Mouse (Mus musculus) MEL-GATA-1-ER (cell line): ENCODE results near the gene Olfr391-ps.

ENCODE experiments used
- DNase-seq: peaks from one replicate; pipeline ENCODE4 v3.0.0-alpha.2; 2012; ENCODE audit warnings: low read depth; ENCODE audit errors: extremely low read depth

The Olfr391-ps gene

DNA sequence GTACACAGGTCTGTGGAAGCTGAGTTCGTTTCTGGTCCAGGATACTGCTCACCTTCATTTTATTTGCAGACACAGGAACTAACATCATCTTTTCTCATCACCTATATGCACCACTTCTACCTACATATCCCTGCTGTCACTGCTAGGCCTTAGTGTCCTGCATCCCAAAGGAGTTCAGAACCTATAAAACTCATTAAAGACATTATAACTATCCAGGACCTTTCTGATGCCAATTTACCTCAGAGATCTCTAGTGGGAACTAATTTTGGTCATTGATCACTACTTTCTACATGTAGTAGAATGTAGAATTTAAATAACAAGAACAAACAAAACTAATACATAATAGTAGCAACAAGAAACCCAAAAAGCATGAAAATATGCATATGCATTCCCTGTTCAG, at the start of gene Olfr391-ps:
Gene Olfr391-ps (minus strand): TSS at position 101 of the 400 bp plus-strand sequence.
- no peak for DNase-seq

DNA sequence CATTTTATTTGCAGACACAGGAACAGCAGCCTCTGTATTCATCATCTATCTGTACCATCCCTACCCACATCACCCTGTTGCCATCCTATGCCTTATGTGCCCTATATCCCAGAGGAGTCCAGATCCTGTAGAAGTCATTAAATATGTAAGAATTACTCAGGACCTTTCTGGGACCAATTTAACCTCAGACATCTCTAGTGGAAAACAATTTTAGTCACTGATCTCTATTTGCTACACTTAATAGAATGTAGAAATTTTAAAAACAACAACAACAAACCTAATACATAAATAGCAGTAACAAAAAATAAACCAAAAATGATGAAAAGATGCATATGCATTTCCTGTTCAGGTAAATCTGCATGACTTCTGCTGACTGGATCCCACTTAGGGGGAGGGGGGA, 48.5 kb upstream of the Olfr391-ps start, which contains the start of gene Olfr393:
Gene Olfr393 (minus strand): TSS at position 101 of the 400 bp plus-strand sequence.
- DNase-seq: no peak

DNA sequence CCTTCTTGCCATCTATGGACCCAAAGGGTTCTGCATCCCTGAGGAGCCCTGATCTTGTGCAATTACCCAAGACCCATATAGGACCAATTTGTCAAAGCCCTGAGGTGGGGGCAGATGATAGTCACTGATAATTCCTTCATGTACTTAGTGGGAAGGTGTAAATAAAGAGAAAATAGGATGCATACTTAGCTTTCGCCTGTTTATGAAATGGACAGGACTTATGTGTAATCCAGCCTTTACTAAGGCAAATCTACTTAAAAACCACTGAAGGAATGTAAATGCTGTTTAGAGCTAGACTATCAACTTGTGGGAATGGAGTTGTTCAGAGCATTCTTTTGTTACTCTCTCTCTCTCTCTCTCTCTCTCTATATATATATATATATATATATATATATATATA, 14.1 kb upstream of the Olfr391-ps start, which contains the start of gene Olfr392:
Gene Olfr392 (minus strand): TSS at position 101 of the 400 bp plus-strand sequence.
- no peak for DNase-seq

DNA sequence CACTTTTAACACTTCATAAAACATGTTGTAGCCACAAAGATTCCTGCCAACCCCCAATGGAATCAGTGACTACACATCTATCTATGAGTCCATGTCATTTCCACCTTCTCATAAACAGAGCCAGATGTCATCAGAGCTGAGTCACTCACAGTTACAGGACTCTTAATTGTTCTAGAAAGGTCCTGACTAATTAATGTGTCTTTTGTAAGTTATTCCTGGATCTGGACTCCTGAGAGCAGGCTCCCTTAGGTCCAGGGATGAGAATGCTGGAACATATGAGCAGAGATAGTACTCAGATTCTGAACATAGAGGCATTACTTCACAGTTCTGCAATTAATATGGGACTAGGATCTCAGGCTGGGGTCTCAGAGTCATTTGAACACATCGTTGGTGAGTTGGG, 20.2 kb downstream of the Olfr391-ps start, which contains the start of gene Olfr390:
Gene Olfr390 (plus strand): TSS at position 301 of the 400 bp plus-strand sequence.
- no peak for DNase-seq

DNA sequence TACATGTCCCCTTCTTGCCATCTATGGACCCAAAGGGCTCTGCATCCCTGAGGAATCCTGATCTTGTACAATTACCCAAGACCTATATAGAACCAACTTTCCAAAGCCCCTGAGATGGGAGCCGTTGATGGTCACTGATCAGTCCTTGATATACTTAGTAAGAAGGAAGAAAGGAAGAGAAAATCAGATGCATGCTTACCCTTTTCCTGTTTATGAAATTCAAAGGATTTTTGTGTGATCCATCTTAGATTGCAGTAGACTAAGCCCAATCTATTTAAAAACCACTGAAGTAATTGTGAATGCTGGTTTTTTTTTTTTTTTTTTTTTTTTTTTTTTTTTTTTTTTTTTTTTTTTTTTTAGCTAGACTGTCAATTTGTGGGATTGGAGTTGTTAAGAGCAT, 22.2 kb downstream of the Olfr391-ps start, which contains the start of gene Olfr389:
Gene Olfr389 (minus strand): TSS at position 101 of the 400 bp plus-strand sequence.
- no peak for DNase-seq

DNA sequence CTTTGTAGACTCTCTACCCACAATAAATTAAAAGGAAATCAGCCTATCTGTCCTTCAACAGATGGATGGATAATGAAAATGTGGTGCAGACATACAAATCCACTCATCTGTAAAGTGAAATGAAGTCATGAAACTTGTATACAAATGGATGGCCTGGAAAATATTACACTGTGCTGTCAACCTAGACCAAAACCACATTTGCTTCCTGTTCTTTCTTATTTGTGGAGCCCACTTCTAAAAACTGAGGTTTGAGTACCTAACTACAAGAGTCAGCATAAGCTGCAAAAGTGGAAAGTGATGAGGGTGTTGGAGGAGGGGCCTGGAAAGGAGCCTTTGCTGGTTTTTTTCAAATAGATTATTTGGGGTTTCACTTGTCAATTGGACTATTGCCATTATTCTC, 43.7 kb downstream of the Olfr391-ps start:
- DNase-seq: no peak
